Mouse (Mus musculus): Measurements from ENCODE around the gene Rpl13a.
A peak's percentile ranks its signal among the peaks of the same experiment; 100 is the strongest.
"Not testable (repeated sequence)": the region's sequence is repeated elsewhere in the genome, so short reads cannot be mapped to it uniquely, and the experiment has no call there.

The Rpl13a gene

DNA sequence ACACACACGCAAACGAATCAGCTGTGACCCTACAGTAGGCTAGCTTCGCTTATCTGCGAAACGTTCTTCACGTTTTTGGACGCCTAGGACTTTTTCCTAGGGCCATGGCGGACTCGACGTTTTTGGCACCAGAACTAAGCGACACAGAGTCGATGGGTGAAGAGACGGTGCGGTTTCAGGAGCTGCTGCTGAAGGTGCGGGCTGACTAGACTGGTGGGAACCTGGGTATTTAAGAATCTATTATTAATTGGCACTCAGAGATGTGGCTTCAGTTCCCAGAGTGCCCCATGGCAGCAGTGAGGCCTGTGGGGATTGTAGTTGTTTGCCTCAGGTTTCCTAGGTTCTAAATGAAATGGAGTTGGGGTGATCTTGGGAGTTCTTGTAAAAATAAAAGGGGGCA, 27.6 kb upstream of the Rpl13a start:
- no peak for DNase-seq

DNA sequence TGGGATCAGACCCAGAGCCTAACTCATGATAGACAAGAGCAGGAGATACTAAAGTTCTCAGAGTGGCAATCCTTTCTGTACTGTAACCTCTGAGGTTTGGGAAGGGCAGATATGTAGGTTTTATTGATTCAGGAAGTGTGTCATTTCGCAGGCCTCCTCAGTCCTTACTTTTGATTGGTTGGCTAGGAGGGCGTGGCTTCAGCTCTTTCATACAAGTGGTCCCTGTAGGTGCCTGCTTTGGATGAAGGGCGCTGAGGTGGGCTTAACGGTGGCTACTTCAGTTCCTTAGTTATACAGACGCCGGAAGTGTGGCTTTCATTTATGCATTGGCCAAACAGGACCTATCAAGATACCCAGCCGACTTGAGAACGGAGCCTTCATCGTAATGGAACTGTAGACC, 27.0 kb upstream of the Rpl13a start:
- no peak for DNase-seq

DNA sequence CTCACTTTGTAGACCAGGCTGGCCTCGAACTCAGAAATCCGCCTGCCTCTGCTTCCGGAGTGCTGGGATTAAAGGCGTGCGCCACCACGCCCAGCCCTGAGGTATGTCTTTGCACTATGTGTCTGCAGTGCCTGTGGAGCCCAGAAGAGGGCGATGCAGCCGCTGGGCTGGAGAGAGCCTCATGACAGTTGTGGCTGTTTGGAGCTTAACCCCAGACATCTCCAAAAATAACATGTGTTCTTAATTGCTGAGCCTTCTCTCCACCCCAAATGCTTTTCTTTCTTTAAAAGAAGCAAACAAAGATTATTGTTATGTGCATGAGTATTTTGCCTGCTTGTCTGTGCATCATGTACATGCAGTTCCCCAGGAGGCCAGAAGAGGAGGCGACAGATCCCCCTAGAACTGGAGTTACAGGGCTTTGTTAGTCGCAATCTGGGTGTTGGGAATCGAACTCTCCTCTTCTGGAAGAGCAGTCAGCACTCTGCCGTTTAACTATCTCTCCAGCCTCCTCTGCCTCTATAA, 26.5 kb upstream of the Rpl13a start:
- DNase-seq: peak; percentile 61

DNA sequence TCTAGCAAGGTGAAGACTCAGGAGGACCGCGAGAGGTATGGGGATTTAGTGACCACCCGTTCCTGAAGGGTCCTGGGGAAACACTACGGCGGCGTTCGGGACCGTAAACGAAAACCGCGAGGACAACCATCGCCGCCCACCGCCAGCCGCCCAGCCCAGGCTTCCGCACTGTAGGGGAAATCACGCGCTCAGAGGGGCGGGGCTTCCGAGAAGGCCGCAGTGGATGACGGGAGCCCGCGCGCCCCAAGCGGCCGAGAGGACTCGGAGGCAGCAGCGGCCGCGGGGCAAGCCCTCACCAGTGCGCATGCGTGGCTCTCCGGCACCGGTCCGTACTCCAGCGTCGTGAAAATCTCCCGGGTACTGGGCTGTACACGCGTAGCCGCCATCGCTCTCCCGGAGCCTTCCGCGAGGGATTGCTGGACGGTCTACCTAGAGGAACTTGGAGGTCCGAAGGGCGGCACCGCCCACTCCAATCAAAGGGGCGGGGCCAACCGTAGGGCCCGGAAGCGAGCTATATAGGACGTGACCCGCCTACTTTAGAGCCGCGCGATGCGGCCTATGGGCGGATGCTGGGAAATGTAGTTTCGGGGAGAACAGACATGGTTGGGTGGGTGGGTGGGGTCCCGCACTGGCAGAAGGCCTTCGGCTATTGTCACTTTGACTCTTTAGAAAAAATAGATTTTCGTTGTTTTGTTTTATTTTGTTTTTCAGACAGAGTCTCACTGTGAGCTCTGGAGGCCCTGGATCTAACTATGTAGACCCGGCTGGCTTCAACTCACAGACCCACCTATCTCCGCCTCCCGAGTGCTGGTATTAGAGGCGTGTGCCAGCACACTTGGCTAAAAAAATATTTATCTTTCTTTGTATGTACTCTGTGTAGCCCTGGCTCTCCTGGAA, 25.8 kb upstream of the Rpl13a start, which contains the start of the genes Pih1d1 and Aldh16a1:
Pih1d1 (plus strand) TSS at position 208 of the 897 bp plus-strand sequence.
Aldh16a1 (minus strand) TSS at position 489 of the 897 bp plus-strand sequence.
- DNase-seq: peak; percentile 98

- DNase-seq: no peak
Observed at GRCm38 (mm10) chr7:45153586-45153985, 25.0 kb upstream of the Rpl13a start.

DNA sequence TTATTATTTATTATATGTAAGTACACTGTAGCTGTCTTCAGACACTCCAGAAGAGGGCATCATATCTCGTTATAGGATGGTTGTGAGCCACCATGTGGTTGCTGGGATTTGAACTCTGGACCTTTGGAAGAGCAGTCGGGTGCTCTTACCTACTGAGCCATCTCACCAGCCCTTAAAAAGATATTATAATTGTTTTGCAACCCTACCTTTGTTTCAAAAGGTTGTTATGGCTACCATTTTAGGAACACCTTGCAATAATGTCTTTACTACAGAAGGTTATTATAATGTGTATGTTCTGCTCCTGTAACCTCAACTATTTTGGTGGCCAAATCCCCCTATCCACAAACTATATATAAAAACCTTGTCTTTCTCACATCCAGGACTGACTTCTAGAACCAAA, 24.5 kb upstream of the Rpl13a start:
- DNase-seq: not testable (repeated sequence)

DNA sequence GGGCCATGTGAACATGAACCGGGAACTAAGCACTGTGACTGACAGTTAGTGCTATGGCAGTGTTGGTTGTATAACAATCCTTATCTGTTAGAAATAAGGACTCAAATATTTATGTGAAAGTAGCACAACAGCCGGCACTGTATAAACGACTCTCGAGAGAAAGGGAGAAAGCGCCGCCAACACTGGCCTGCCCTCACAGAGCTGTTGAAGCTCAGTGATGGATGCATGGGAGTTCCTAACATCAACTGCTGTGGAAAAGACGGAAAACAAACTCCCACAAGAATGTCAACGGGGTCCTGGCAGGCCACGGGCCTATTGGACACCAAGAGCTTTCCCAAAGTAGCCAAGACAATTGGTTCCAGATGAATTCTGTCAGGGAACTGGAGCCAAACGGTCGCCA, 22.7 kb upstream of the Rpl13a start:
- DNase-seq: no peak

DNA sequence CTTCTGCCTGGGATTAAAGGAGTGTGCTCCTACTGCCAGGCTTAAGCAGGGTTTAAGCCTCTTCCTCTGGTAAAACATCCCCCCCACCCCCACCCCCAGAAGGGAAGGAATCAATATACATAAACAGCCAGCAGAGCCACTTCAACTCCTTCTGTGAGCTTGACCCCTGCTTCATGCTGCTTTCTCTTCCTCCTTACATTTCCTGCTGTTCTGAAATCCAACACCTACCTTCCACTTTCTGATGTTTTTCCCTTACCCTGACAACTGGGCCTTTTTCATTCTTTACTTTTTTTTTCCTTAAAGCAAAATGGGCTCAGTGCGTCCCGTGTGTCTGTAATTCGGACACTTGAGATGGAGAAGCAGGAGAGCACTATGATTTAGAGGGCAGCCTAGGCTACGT, 21.8 kb upstream of the Rpl13a start:
- no peak for DNase-seq

DNA sequence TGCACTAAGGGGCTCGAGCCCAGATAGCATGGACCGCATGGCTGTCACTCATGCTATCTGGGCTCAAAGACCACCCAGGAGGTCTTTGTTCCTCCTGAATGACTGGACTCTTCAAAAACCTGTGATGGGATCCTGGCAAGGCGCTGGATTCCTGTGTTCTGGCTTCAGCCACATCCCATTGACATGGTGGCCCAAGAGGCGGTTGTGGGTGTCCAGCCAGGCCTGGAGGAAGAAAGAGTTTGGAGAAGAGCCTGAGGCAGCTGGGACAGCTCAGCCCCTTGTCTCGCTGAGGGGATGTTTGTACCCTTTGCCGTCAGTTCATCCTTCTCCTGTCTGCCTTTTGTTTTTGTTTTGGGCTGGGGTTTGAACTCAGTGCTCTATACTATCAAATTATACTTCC, 21.0 kb upstream of the Rpl13a start:
- DNase-seq: no peak

DNA sequence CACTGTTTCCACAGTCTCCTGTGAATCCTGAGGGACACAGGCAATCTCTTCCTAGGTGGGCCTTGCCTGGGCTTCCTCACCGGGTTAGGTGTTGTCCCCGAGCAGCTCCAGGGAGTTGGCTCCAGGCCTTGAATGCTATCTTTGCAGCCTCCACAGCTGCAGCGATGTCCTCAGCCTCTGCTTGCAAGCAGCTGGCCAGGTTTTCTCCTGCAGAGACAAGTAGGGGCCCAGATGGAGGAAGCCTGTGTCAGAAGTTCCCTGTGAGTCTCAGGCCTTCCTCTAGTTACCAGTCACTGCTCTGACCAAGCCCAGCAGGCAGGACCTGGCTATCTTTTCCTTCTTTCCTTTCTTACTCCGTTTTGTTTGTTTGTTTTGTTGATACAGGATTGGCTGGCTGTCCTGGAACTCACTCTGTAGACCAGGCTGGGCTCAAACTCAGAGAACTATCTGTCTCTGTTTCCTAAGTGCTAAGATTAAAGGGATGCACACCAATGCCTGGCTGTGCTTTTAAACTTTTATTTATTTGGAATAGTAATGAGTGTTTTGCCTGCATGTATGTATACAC, 20.1 kb upstream of the Rpl13a start:
- DNase-seq: no peak

- no peak for DNase-seq
Observed at GRCm38 (mm10) chr7:45147899-45148298, 19.3 kb upstream of the Rpl13a start.

GRCm38 (mm10) chr7:45147267-45147666, 18.7 kb upstream of the Rpl13a start:
- no peak for DNase-seq

GRCm38 (mm10) chr7:45145460-45145859, 16.9 kb upstream of the Rpl13a start:
- no peak for DNase-seq

GRCm38 (mm10) chr7:45144368-45145174, 16.0 kb upstream of the Rpl13a start:
- no peak for DNase-seq

GRCm38 (mm10) chr7:45141914-45142313, 13.4 kb upstream of the Rpl13a start:
- no peak for DNase-seq

DNA sequence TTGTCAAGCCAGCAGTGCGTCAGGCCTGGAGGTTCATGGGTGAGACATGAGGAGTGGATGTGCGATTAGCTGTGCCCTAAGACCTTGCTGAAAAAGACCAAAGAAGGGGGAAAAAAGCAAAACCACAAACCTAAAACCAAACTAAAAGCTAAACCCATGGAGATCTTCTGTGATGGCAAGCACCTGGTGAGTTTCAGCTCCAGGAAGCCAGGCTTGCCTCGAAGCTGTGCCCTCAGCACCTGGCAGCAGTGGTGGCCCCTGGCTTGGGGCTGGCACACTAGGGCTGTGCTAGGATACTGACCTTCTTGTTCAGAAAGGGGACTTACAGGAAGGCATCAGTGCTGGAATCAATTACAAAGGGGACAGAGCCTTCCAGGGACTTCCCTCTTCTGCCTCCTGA, 12.8 kb upstream of the Rpl13a start:
- DNase-seq: peak; percentile 70

DNA sequence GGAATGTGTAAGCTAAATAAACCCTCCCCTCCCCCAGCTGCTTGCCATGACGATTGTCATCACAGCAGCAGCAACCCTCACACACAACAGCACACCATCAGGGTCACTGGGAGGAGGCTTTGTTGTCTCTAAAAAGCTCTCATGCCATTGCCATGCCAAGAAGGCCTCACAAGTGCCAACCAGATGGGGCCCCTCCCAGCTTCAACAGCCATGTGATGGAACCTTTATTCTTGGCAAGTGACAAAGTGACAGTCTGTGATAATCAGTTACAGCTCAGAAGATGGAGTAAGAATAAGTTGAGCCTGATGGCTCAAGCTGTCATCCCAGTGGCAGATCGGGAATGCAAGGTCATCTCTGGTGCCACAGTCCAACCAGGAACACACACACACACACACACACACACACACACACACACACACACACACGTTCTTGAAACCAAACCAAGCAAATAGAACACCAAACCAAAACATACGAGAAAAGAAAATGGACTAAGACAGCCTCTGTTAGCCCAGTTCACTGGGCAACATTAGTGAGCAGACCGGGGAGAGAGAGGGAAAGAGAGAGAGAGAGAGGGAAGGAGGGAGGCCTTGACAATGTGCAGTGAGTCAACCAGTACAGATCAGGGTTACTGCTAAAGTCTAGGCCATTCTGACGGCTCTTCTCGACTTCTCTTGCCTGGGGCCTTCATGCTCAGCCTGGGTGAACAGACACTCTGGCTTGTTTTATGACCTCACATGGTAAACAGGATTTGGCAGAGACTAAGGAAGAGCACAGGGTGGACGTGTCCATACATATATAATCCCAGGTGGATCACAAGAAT, 11.6 kb upstream of the Rpl13a start:
- no peak for DNase-seq

GRCm38 (mm10) chr7:45138403-45138802, 9.8 kb upstream of the Rpl13a start:
- no peak for DNase-seq

GRCm38 (mm10) chr7:45137171-45138006, 8.8 kb upstream of the Rpl13a start:
- peak; percentile 57 for DNase-seq

DNA sequence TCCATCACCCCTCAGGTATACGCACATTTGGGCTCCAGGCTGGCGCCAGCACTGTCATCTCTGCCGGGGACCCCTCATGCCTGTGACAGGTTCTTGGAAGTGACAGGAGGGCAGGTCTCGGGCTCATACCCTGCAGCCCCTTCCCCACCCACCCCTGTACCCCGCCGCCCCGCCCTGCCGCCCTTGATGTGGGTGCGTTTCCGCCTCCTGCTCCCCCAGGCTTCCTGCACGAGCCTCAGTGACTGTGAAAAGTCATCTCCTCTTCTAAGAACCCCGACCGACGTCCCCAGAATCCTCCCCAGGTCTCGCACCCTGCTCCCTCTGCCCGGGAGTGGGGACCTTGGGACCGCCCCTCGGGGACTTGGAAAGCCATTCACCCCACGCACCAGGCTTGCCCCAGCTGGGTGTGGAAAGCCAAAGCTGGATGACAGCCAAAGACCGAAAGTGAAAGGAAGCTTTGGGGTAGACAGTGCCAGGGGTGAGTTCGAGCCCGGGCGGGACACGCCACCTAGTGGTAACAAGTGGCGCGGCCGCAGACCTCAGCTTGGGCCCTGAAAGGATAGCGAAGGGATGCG, 7.5 kb upstream of the Rpl13a start, which contains the start of the genes Gm45713 and Flt3l:
Gm45713 (minus strand) TSS at position 239 of the 575 bp plus-strand sequence.
Flt3l (minus strand) TSS at position 440 of the 575 bp plus-strand sequence.
- DNase-seq: peak; percentile 91

DNA sequence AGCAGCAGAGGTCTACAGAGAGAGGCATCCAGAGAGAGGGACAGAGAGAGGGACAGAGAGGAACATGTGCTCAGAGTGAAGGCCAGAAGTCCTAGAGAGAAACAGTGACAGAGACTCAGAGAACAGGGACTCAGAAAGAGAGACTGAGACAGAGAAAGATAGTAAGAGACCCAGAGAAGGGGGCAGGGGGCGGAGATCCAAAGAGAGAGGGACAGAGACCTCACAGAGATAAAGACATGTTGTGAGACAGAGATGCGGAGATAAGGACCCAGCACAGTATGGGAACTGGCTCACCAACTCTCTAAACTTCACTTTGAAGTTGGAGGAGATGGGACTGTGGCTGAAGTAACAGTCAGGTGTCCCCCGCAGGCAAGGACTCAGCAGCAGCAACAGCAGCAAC, 6.8 kb upstream of the Rpl13a start:
- no peak for DNase-seq
